Mouse (Mus musculus): ENCODE data around the gene Gm5089.
A peak's percentile ranks its signal among the peaks of the same experiment; 100 is the strongest.

The Gm5089 gene

GRCm38 (mm10) chr14:122477261-122477671, 26.4 kb upstream of the Gm5089 start:
- DNase-seq = no peak

DNA sequence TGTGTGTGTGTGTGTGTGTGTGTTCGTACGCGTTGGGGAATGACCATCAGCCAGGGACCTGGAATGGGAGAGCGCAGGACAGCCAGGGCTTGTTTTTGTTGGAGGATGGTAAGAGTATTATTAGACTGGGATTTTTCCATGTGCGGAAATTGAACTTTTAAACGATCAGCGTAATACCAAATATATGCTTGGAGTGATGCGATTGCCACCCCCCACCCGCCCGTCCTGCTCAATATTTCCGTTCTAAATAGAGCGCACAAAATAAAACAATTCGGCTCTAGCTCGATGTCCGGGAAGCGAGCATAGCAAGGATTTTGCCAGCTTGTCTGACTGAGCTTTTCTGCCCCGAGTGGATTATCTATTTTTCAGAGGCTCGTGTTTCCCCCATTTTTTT, 25.9 kb upstream of the Gm5089 start:
- no peak for DNase-seq

GRCm38 (mm10) chr14:122476041-122476821, 25.3 kb upstream of the Gm5089 start:
- peak; percentile 54 for DNase-seq

GRCm38 (mm10) chr14:122475557-122476040, 24.7 kb upstream of the Gm5089 start:
- DNase-seq = peak; percentile 45

GRCm38 (mm10) chr14:122474891-122475556, 24.1 kb upstream of the Gm5089 start, which contains the start of gene Zic2:
Zic2 (plus strand) TSS chr14:122475435.
- peak; percentile 96 for DNase-seq

- peak; percentile 87 for DNase-seq
These were observed 23.4 kb upstream of the Gm5089 start for GRCm38 (mm10) chr14:122474041-122474890.

DNA sequence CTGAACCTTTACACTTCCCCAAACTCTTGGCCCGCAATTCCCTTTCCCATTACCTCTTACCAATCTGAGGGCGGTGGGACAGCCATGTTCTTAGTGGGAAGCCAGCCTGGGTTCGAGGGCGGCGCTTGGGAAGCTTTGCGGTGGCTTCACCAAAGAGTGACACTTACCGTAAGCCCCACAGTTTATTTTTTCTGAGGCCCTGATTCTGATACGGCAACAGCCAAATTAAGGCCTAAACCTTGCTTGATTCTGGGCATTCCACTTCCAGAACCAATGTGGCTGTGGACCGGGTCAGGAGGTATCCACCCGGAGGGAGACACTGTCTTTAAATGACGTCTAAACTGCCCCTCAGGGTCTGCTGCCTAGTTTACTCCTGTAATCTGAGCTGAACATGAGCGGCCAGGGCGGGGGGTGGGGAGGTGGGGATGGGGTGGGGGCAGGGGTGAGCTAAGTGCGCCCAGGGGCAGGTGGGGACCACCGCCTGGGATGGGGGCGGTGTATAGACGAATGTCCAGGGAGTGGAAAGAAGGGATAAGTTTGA, 22.4 kb upstream of the Gm5089 start:
- no peak for DNase-seq

DNA sequence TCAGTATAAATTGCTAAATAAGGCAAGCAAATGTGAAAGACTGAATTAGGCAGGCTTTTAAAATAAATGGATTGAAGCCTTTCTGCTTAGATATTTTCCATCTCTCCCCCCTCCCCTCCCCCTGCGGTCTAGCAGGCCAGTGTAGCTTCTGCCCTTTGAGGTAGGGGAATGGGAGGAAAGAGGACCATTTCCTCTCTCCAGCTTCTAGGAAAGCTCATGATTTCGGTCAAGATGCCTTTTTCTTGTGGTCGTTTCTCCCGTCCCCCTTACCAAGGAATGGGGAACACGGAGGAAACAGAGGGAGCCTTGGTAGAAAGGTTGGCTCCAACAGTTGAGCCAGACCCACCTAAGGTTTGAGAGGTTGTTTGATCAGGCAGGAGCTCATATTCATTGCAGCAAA, 21.7 kb upstream of the Gm5089 start:
- peak; percentile 73 for DNase-seq

DNA sequence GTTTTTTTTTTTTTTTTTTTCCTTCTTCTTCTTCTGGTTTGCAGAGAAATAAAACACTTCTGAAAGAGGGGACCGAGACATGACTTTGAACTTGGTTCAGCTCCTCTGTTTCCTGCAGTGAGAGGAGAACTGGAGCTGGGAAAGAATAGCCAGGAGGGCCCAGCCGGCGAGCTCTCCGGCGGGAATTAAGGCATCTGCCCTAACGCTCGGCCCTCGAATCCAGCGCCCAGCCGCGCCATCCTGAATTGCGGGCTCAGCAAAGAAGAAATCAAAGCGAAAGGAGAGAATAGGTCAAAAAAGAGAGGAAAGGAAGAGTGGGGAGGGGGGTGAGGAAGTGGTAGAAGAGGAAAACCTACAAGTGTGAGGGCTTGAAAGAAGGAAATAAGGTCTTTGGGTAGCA, 21.2 kb upstream of the Gm5089 start:
- DNase-seq = peak; percentile 62

DNA sequence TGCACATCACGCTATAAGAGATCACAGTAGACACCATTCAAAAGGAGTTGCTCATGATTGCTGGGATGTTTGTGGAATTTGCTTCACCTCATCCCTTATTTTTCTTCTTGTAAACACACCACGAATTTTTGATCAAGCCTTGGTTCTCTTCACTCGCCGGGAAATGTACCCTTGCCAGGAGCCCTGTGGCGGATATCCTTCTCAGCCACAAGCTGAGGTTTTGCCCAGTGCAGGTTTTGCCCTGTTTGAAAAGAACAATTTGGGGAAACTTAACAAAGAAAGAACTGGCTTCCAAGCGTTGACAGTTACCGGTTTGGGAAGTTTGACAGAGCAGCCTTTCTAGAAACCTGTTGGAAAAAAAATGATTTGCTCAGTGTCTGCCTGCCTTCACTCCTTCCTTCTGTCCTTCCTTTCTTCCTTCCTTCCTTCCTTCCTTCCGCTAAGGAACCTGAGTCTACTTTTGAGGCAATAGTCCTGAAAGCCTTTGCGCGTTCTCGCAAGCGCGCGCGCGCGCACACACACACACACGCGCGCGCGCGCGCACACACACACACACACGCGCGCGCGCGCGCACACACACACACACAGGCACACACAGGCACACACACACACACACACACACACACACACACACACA, 20.7 kb upstream of the Gm5089 start:
- peak; percentile 78 for DNase-seq

DNA sequence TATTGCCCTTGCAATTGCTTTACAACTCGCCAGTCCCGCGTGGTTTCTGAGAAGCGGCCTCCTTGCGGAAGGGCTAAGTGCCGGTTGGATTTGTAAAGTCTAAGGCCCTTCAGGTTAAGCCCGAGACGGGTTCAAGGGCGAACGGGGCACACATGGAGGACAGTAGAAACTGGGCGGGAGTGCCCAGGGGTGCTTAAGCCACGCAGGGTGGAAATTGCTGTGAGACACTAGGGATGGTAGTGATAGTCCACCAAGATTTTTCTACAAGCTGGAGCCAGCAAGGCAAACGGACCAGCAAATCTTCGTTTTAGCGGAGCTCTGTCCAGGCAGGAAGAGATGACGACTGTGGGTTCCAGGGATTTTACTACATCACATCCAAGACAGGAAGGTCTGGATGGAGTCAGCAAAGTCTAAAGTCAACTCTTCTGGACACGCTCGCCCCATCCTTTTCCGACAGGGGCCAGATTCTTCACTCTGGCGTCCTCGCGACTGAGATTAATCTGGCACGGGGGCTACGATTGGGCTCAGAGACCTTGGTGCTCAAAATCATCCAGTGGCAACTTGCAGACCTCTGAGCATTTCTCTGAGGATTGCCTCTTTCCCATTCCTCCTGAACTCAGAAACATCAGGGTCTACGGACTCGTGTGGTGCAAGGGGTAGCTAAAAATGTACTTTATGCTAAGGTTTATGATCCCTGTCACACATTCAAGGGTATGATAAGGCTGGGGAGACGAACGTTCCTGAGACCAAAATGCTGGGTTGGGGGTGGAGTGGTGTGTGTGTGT, 18.2 kb upstream of the Gm5089 start:
- DNase-seq = peak; percentile 63

GRCm38 (mm10) chr14:122467926-122468841, 17.3 kb upstream of the Gm5089 start:
- peak; percentile 63 for DNase-seq

GRCm38 (mm10) chr14:122466756-122467362, 15.9 kb upstream of the Gm5089 start:
- DNase-seq = peak; percentile 36

GRCm38 (mm10) chr14:122465931-122466490, 15.1 kb upstream of the Gm5089 start:
- DNase-seq = peak; percentile 66

- DNase-seq = peak; percentile 91
These were observed 14.1 kb upstream of the Gm5089 start, which contains the start of gene Zic5 for GRCm38 (mm10) chr14:122464763-122465741. Zic5 (minus strand) TSS chr14:122465677.

- no peak for DNase-seq
These were observed 13.4 kb upstream of the Gm5089 start for GRCm38 (mm10) chr14:122464351-122464762.

GRCm38 (mm10) chr14:122463734-122464341, 12.9 kb upstream of the Gm5089 start:
- peak; percentile 77 for DNase-seq

Measured in cerebellum, adult 9-10 months (tissue).